Mouse (Mus musculus) urinary bladder, postnatal 14 days (tissue): Measurements from ENCODE around the gene Slc4a11.
"Not testable (repeated sequence)": the region's sequence is repeated elsewhere in the genome, so short reads cannot be mapped to it uniquely, and the experiment has no call there.

Experiments
- DNase-seq: peaks from one replicate; pipeline ENCODE4 v3.0.0; 2021; ENCODE audit warnings: low spot score

The Slc4a11 gene

DNA sequence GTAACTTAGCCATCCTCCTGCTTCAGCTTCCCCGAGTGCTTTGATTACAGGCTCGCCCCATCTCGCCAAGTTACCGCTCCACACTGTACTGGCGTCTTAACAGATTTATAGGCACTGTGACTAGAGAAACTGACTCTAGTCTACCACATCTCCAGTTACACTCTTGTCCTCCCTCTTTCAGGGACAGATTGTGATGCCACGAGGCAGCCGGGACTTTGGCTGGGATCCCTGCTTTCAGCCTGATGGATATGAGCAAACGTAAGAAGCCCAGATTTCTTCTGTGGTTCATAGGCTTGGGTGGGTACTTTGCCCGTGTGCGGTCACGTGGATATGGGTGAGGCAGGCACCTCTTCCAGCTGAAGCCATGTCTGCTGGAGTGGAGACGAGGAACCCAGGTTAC lies 18.2 kb downstream of the Slc4a11 start:
- DNase-seq, result no peak

DNA sequence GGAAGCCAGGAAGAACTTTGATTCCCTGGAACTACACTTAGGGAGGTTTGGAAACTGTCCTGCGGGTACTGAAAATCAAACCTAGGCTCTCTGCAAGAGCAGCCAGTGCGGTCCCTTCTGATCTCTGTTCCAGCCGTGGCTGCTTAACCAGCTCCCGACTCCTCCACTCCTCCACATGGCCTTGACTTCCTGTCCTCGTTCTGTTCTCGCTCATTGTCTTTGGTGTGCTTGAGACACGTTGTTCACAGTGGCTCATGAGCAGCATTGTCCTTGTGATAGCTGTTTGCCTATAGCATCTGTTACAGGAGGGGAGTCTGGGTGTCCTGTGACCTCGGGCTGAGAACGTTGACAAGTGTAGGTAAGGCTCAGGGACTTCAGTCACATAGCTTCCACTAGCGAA lies 20.1 kb downstream of the Slc4a11 start:
- DNase-seq, result no peak

- peak; percentile 84 for DNase-seq
These were observed 29.8 kb downstream of the Slc4a11 start, which contains the start of gene Itpa for GRCm38 (mm10) chr2:130667559-130667958. Gene Itpa, plus strand, starts transcription at chr2:130667610.

DNA sequence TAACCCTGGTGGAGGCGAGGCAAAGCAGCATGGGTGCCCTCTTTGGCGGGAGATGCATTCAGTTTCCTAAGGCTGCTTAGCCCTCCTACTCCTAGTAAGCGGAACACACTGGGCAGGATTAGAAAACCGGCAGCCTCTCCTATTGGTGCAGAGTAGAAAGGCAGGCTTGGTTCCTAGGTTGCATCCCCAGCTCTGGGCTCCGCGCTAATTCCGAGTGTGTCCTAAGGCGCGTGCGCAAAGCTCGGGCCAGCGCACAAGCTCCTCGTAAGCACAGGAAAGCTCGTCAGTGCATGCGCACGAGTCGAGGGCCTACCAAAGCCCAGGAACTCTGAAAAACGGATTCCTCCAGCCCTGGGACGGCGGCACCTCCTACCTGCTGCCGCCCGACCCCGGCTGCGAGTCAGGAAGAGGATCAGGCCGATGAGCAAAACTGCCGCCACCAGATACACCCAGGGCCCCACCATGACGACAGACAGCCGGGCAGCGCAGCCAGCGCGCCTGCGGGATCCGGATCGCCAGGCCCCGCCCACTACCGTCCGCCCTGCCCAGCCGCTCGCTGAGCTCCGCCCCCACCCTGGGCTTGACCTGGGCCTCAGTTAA lies 33.1 kb downstream of the Slc4a11 start, which contains the start of gene Ddrgk1:
Ddrgk1 (minus strand) TSS at position 558 of the 600 bp plus-strand sequence.
- DNase-seq, result peak; percentile 91

DNA sequence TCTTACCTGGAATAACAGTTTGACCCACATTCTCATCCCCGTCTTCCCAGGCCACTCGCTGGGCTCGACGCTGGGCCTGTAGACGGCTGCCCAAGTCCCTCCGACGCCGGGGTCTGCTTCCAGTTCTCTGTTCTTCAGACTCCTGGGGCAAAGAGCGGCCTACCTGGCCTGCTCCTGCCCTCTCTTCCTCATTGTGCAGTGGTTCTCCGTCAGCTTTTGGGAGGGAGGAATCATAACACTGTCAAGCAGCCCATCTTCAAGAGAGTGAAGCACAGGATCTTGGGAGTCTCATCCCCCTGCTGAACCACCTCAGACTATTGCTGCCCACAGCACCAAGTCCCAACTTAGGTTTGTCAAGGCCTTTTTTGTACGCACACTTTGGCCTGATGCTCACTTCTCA lies 34.0 kb downstream of the Slc4a11 start:
- DNase-seq, result no peak

DNA sequence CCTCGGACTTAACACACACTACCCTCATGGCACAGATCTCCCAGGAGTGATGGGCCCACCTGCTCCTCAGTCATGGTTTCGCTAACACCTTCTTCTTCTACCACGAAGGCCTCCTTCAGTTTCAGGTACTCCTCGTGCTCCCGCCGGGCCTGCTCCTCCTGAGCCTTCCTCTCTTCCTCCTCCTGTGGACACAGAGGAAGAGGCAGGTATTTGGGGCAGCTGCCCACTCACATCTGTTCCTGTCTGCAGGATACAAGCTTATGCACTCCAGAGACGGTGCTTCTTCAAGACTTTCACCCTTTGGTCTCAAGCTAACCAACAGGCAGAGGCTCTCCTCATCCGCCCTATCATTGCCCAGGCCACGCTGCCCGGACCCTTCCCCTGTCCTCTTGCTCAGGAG lies 38.8 kb downstream of the Slc4a11 start:
- no peak for DNase-seq

- DNase-seq, result no peak
These were observed 39.8 kb downstream of the Slc4a11 start for GRCm38 (mm10) chr2:130657541-130657940.

GRCm38 (mm10) chr2:130656536-130656935 lies 40.8 kb downstream of the Slc4a11 start:
- no peak for DNase-seq

- DNase-seq, result no peak
These were observed 41.5 kb downstream of the Slc4a11 start for GRCm38 (mm10) chr2:130655660-130656339.

- DNase-seq, result no peak
These were observed 43.6 kb downstream of the Slc4a11 start for GRCm38 (mm10) chr2:130653760-130654159.

GRCm38 (mm10) chr2:130653303-130653702 lies 44.0 kb downstream of the Slc4a11 start:
- DNase-seq, result no peak

DNA sequence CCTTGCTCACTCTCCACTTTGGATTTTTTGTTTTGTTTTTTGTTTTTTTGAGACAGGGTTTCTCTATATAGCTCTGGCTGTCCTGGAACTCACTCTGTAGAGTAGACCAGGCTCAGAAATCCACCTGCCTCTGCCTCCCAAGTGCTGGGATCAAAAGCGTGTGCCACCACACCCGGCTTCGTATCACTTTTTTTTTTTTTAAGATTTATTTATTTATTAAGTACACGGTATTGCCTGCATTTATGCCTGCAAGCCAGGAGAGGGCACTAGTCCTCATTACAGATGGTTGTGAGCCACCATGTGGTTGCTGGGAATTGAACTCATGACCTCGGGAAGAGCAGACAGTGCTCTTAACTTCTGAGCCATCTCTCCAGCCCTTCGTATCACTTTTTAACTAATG lies 48.3 kb downstream of the Slc4a11 start:
- not testable (repeated sequence) for DNase-seq

- no peak for DNase-seq
These were observed 52.1 kb downstream of the Slc4a11 start for GRCm38 (mm10) chr2:130645198-130645597.

DNA sequence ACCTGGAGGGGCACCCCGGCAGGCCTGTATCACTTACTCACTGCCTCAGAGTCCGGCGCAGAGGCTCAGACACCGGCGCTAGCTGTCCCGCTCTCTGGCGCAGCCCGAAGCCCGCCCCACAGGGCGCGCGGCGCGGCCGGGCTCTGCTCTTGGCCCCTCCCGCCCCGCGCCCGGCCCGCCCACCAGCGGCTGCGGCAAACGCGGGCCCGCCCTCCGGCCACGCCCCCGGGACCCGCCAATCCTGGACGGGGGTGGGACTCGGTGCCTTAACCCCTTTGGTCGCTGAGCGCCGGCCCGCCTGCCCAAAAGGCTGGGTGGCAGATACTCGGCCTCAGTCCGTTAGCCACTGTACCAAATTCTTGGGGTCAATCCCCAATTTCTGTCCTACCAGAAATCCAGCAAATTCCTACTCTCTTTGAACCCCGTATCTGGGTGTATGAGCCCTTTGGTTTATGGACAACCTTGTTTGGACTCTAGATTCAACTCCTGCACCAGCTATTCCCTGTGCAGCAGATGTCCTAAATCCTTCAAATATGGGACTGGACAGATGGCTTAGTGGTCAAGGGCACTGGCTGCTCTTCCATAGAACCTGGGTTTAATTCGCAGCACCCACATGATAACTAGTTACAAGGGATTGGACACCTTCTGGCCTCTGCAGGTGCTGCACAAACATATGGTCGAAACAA lies 54.5 kb downstream of the Slc4a11 start, which contains the start of gene Lzts3:
Lzts3 (minus strand) TSS at position 120 of the 686 bp plus-strand sequence.
- DNase-seq, result peak; percentile 93

- no peak for DNase-seq
These were observed 55.1 kb downstream of the Slc4a11 start for GRCm38 (mm10) chr2:130642197-130642660.

GRCm38 (mm10) chr2:130641351-130642025 lies 55.8 kb downstream of the Slc4a11 start:
- DNase-seq, result no peak

DNA sequence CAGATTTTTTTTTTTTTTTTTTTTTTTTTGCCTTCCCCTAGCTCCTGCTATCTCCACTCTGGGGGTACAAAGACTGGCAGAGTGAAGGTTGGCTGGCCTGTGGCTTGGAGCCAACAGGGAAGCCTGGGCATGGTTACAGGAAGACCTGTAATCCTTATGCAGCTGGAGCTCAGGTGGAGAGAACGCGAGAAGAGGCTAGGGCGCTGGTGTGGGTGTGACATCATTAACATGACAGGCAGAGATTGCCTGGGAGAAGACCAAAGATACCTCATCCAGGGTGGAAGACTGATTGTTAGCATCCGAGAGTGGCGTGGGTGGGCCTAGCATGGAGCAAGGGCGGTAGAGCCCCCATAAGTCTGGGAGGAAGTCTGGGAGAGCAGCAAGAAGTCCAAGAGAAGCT lies 58.0 kb downstream of the Slc4a11 start:
- no peak for DNase-seq

DNA sequence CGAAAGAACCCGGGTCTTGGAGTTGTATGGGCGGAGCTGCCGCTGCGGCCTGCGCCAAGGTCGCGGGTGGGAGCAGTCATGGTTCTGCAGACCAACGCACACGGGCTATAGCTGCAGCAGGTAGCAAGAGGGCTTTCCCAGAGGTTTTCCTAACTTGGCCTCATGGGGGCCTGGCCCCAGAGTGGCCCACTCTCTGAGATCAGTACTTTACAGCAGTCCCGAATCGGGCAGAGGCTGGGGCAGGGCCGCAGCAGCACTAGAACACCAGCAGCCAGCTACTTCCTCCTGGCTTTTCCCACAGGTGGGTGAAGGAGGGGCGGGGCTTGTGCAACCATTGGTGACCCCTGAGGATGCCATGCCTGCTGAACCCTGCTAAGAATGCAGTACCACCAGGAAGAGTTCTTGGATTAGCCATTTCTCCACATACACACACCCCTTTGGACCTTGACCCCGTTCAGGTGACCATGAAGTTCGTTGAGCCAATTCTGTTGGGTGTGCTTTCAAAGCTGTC lies 59.2 kb downstream of the Slc4a11 start:
- no peak for DNase-seq

DNA sequence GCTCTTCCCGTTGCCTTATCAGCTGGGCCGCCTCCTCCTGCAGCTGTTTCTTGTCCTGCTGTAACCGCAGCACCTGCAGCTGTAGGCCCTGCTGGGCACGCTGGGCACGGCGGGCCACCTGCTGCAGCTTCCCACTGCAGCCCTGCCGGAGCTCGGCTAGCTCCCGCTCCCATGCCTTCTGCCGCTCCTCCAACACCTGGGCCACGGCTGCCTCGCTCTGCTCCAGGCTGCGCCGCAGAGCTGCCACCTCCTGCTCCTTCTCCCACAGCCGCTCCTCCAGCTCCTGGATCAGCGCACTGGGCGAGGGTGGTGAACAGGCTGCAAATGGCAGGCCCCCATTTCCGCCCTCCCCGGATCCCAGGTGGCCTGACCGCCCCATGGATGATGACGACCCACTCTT lies 61.5 kb downstream of the Slc4a11 start:
- no peak for DNase-seq

- peak; percentile 29 for DNase-seq
These were observed 62.4 kb downstream of the Slc4a11 start for GRCm38 (mm10) chr2:130634739-130635411.
